In the genomic region with DNA sequence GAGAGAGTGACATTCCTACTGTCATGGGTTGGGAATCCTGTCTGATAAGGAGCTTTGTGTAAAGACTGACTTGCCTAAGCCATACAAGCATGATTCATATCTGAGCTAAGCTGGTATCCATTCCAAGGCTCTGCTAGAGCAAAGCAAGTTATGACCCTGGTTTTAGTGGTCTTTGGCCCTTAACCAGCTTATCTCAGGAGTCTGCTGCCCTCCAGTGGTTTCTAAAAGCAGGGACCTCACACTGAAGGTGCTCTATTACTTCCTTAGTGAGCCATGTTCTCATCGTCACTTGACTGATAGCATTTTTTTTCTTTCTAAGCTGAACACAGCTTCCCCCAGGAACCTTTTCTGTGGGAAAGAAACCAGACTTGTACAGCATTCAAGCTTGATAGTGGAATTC, we compare ENCODE assay signal across 10 mouse cellular contexts. TPM values are rescaled to one million over a fixed set of nuclear protein-coding genes. Genes with fewer than 3 reads are reported as not detected.
DNase-seq lines count a peak whose midpoint lies in the region; ATAC-seq lines count a peak whose summit lies in the region.
"Had no signal": no experiment of that assay in that cellular context is flagged by ENCODE, and none has a peak within 500 bp of the region (broad histone marks: within the 10 kb centered on the region; RNA-seq: fewer than 3 reads in every experiment).

No protein-coding gene starts in this region.

- no peaks in the 10 kb centered on the region for H3K27me3 ChIP-seq in hindbrain, embryonic 10.5 days (ENCODE audit: insufficient read depth, poor library complexity, severe bottlenecking)
- H3K27me3 ChIP-seq in hindbrain, embryonic 12.5 days, result no peaks in the 10 kb centered on the region
- H3K27me3 ChIP-seq: limb, embryonic 15.5 days; stomach, embryonic 15.5 days had no signal

- no peak overlapping the region for H3K4me3 ChIP-seq in hindbrain, embryonic 10.5 days
- H3K4me3 ChIP-seq in hindbrain, embryonic 12.5 days, result no peak overlapping the region
- H3K4me3 ChIP-seq: limb, embryonic 15.5 days; stomach, embryonic 15.5 days had no signal

- H3K27ac ChIP-seq in hindbrain, embryonic 10.5 days, result no peak overlapping the region
- H3K27ac ChIP-seq in hindbrain, embryonic 12.5 days, result no peak overlapping the region
- H3K27ac ChIP-seq: limb, embryonic 15.5 days; stomach, embryonic 15.5 days had no signal

- H3K9me3 ChIP-seq in hindbrain, embryonic 10.5 days, result no peaks in the 10 kb centered on the region
- no peaks in the 10 kb centered on the region for H3K9me3 ChIP-seq in hindbrain, embryonic 12.5 days (replicated peaks)
- H3K9me3 ChIP-seq: limb, embryonic 15.5 days; stomach, embryonic 15.5 days had no signal

- peak; percentile 34 for DNase-seq in hindbrain, embryonic 10.5 days (ENCODE audit: low spot score)
- peak; percentile 69 for DNase-seq in A20 (ENCODE audit: low read depth, low spot score)
- peak; percentile 69 for DNase-seq in Muller cell, postnatal 12 days (ENCODE audit: inconsistent ontology term)
- peak; percentile 33 for DNase-seq in embryo, embryonic 9.5 days (ENCODE audit: extremely low spot score)
- DNase-seq in kidney, postnatal 10 days, result peak; percentile 63
- peak; percentile 48 for DNase-seq in mesoderm, embryonic 11.5 days (ENCODE audit: low read depth, low spot score)
- no peak for DNase-seq in cerebellum, adult 9-11 months

- no peak for ATAC-seq in hindbrain, embryonic 12.5 days (ENCODE audit: low FRiP score)

- no peaks in the 10 kb centered on the region for H3K4me1 ChIP-seq in hindbrain, embryonic 10.5 days (replicated peaks)
- H3K4me1 ChIP-seq in hindbrain, embryonic 12.5 days, result no peaks in the 10 kb centered on the region
- H3K4me1 ChIP-seq: limb, embryonic 15.5 days; stomach, embryonic 15.5 days had no signal

- H3K4me2 ChIP-seq in hindbrain, embryonic 12.5 days (replicated peaks), result no peak overlapping the region
- H3K4me2 ChIP-seq: limb, embryonic 15.5 days; stomach, embryonic 15.5 days had no signal

- H3K9ac ChIP-seq in hindbrain, embryonic 12.5 days, result no peak overlapping the region
- H3K9ac ChIP-seq: limb, embryonic 15.5 days; stomach, embryonic 15.5 days had no signal

- H3K36me3 ChIP-seq in hindbrain, embryonic 10.5 days, result peaks cover 98% of the 10 kb centered on the region
- peaks cover 88% of the 10 kb centered on the region for H3K36me3 ChIP-seq in hindbrain, embryonic 12.5 days

- WGBS in hindbrain, embryonic 10.5 days, result 33% methylated on average over 1 of the region's 1 CpGs
- 31% methylated on average over 1 of the region's 1 CpGs for WGBS in hindbrain, embryonic 12.5 days

RNA-seq across cellular contexts. Expression of a gene that starts 12.0 kb away (rescaled TPM):
- 33.0 and 36.9 TPM in 2 replicates for polyA plus RNA-seq in hindbrain, embryonic 10.5 days (2016; fragmentation: Nextera tagmentation; extraction: Ambion mirVana)
- 37.2 and 38.5 TPM in 2 replicates for polyA plus RNA-seq in hindbrain, embryonic 12.5 days (2016; fragmentation: Nextera tagmentation; extraction: Ambion mirVana)

RNA-seq across cellular contexts. Expression of a gene that starts 12.0 kb away (rescaled TPM):
- 71.1 and 73.6 TPM in 2 replicates for polyA plus RNA-seq in hindbrain, embryonic 10.5 days (2016; fragmentation: Nextera tagmentation; extraction: Ambion mirVana)
- 50.9 and 53.0 TPM in 2 replicates for polyA plus RNA-seq in hindbrain, embryonic 12.5 days (2016; fragmentation: Nextera tagmentation; extraction: Ambion mirVana)

RNA-seq across cellular contexts. Expression of a gene that starts 30.1 kb away (rescaled TPM):
- 66.1 and 71.9 TPM in 2 replicates for polyA plus RNA-seq in hindbrain, embryonic 10.5 days (2016; fragmentation: Nextera tagmentation; extraction: Ambion mirVana)
- polyA plus RNA-seq in hindbrain, embryonic 12.5 days (2016; fragmentation: Nextera tagmentation; extraction: Ambion mirVana), result 55.8 and 60.8 TPM in 2 replicates

RNA-seq across cellular contexts. Expression of a gene that starts 48.5 kb away (rescaled TPM):
- polyA plus RNA-seq in hindbrain, embryonic 10.5 days (2016; fragmentation: Nextera tagmentation; extraction: Ambion mirVana), result 15.0 and 16.1 TPM in 2 replicates
- 18.2 and 20.1 TPM in 2 replicates for polyA plus RNA-seq in hindbrain, embryonic 12.5 days (2016; fragmentation: Nextera tagmentation; extraction: Ambion mirVana)
